Mouse (Mus musculus): ENCODE measurements around the gene Gm20736. TPM values are rescaled to one million over a fixed set of nuclear protein-coding genes. Genes with fewer than 3 reads are reported as not detected.

Gene Gm20736
- polyA plus RNA-seq (2014; fragmentation: Illumina TruSeq; extraction: RNeasy Lipid Tissue Mini Kit (QIAGEN cat#74804); ENCODE audit: low read depth, low replicate concordance): 0.71 TPM

GRCm38 (mm10) chrY:65377390-65377789, at the start of gene Gm20736:
TSS of gene Gm20736 (plus strand) at chrY:65377690.

Other genes with a start within 250 kb of the Gm20736 start
- not detected for gene Gm20924, start 170.2 kb upstream of the Gm20736 start, polyA plus RNA-seq (2014; fragmentation: Illumina TruSeq; extraction: RNeasy Lipid Tissue Mini Kit (QIAGEN cat#74804); ENCODE audit: low read depth, low replicate concordance)

Data from adipose tissue, adult 10 weeks (tissue).